Mouse (Mus musculus): ENCODE results near the gene Gm19402.

- TF ChIP-seq CTCF (IDR thresholded peaks at IDR 0.05; ENCODE audit: low read depth, low read length) (no peak), POLR2A (IDR thresholded peaks at IDR 0.05; ENCODE audit: insufficient read depth, low read length) (no peak)
These were observed 13.0 kb downstream of the Gm19402 start for GRCm38 (mm10) chr10:77677562-77677961.

Data from ES-Bruce4 (cell line).